Mouse (Mus musculus): ENCODE measurements around the gene Dpf1. TPM values are rescaled to one million over a fixed set of nuclear protein-coding genes. Genes with fewer than 3 reads are reported as not detected.

The Dpf1 gene
- polyA plus RNA-seq, 1 experiment from 2014 or later = 0.72 TPM

- Histone ChIP-seq H3K4me1 (replicated peaks; ENCODE audit: insufficient read depth, low read length) (peaks cover 23% of the 10 kb centered on the region), H3K27ac (no peak overlapping the region), H3K4me2 (ENCODE audit: low read length) (peak overlapping the region; percentile 34; the same call in 1 of the 2 replicates), H3K9me3 (replicated peaks; ENCODE audit: low read length) (no peaks in the 10 kb centered on the region), H3K9ac (ENCODE audit: low read depth, low read length) (no peak overlapping the region), H3K36me3 (ENCODE audit: insufficient read depth, low read length) (0 out of 2 replicates have a peak, but pooled peaks cover 18% of the 10 kb centered on the region), H3K27me3 (ENCODE audit: insufficient read depth, low read length) (no peaks in the 10 kb centered on the region), H3K4me3 (replicated peaks; ENCODE audit: low read depth, low read length) (no peak overlapping the region)
- TF ChIP-seq CTCF (IDR thresholded peaks at IDR 0.05; ENCODE audit: low read depth) = peak; percentile 31; the same call in 1 of the 2 replicates
- WGBS = 18% methylated on average over 19 of the region's 19 CpGs
- ATAC-seq (replicated peaks; ENCODE audit: low FRiP score, low read depth) = no peak
- DNase-seq (ENCODE audit: low spot score) = no peak
These were observed 15.9 kb downstream of the Dpf1 start for GRCm38 (mm10) chr7:29319337-29320307.

GRCm38 (mm10) chr7:29327087-29327486, 23.3 kb downstream of the Dpf1 start:
- TF ChIP-seq CTCF (IDR thresholded peaks at IDR 0.05; ENCODE audit: low read depth) = no peak
- Histone ChIP-seq H3K9ac (ENCODE audit: low read depth, low read length) (no peak overlapping the region), H3K4me3 (replicated peaks; ENCODE audit: low read depth, low read length) (no peak overlapping the region), H3K4me2 (ENCODE audit: low read length) (no peak overlapping the region), H3K4me1 (replicated peaks; ENCODE audit: insufficient read depth, low read length) (no peaks in the 10 kb centered on the region), H3K36me3 (ENCODE audit: insufficient read depth, low read length) (peaks cover 41% of the 10 kb centered on the region; the same call in 1 of the 2 replicates), H3K9me3 (replicated peaks; ENCODE audit: low read length) (no peaks in the 10 kb centered on the region), H3K27me3 (ENCODE audit: insufficient read depth, low read length) (no peaks in the 10 kb centered on the region), H3K27ac (no peak overlapping the region)
- DNase-seq (ENCODE audit: low spot score) (no peak), ATAC-seq (replicated peaks; ENCODE audit: low FRiP score, low read depth) (no peak)
- WGBS = 32% methylated on average over 6 of the region's 6 CpGs

- no peak for DNase-seq (ENCODE audit: low spot score)
- 87% methylated on average over 16 of the region's 16 CpGs for WGBS
- Histone ChIP-seq H3K4me2 (ENCODE audit: low read length) (no peak overlapping the region), H3K9me3 (replicated peaks; ENCODE audit: low read length) (no peaks in the 10 kb centered on the region), H3K27me3 (ENCODE audit: insufficient read depth, low read length) (no peaks in the 10 kb centered on the region), H3K9ac (ENCODE audit: low read depth, low read length) (no peak overlapping the region), H3K4me3 (replicated peaks; ENCODE audit: low read depth, low read length) (no peak overlapping the region), H3K4me1 (replicated peaks; ENCODE audit: insufficient read depth, low read length) (no peaks in the 10 kb centered on the region), H3K27ac (no peak overlapping the region), H3K36me3 (ENCODE audit: insufficient read depth, low read length) (peaks cover 25% of the 10 kb centered on the region; the same call in 1 of the 2 replicates)
- ATAC-seq (replicated peaks; ENCODE audit: low FRiP score, low read depth) = no peak
- no peak for TF ChIP-seq CTCF (IDR thresholded peaks at IDR 0.05; ENCODE audit: low read depth)
These were observed 25.2 kb downstream of the Dpf1 start for GRCm38 (mm10) chr7:29328984-29329383.

DNA sequence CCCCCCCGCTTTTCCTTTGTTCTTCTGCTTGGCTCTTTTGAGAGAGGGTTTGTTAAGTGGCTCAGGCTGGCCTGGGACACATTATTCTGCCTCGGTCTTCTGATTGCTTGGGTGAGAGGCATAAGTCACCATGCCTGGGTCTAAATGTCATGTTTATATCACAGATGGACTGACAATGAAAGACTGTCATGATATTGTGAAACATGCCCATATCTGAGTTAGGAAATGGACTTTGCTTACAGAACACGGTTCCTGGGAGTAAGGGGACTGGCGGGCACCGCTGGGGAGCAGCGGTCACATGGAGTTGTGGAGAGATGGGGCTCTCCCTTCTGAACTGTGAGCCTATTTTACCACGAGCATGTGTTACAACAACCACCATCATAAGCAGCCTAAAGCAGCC, 30.4 kb downstream of the Dpf1 start:
- Histone ChIP-seq H3K4me2 (ENCODE audit: low read length) (no peak overlapping the region), H3K4me3 (replicated peaks; ENCODE audit: low read depth, low read length) (no peak overlapping the region), H3K9ac (ENCODE audit: low read depth, low read length) (no peak overlapping the region), H3K4me1 (replicated peaks; ENCODE audit: insufficient read depth, low read length) (no peaks in the 10 kb centered on the region; the same call in 1 of the 2 replicates), H3K36me3 (ENCODE audit: insufficient read depth, low read length) (peaks cover 21% of the 10 kb centered on the region; the same call in 1 of the 2 replicates), H3K9me3 (replicated peaks; ENCODE audit: low read length) (no peaks in the 10 kb centered on the region), H3K27ac (no peak overlapping the region), H3K27me3 (ENCODE audit: insufficient read depth, low read length) (no peaks in the 10 kb centered on the region)
- 74% methylated on average over 6 of the region's 7 CpGs for WGBS
- no peak for DNase-seq (ENCODE audit: low spot score)
- ATAC-seq (replicated peaks; ENCODE audit: low FRiP score, low read depth) = no peak
- no peak for TF ChIP-seq CTCF (IDR thresholded peaks at IDR 0.05; ENCODE audit: low read depth)

- Histone ChIP-seq H3K27me3 (ENCODE audit: insufficient read depth, low read length) (no peaks in the 10 kb centered on the region), H3K4me3 (replicated peaks; ENCODE audit: low read depth, low read length) (no peak overlapping the region), H3K4me1 (replicated peaks; ENCODE audit: insufficient read depth, low read length) (no peaks in the 10 kb centered on the region; the same call in 1 of the 2 replicates), H3K36me3 (ENCODE audit: insufficient read depth, low read length) (peaks cover 12% of the 10 kb centered on the region; the same call in 1 of the 2 replicates), H3K27ac (no peak overlapping the region), H3K4me2 (ENCODE audit: low read length) (no peak overlapping the region), H3K9ac (ENCODE audit: low read depth, low read length) (no peak overlapping the region), H3K9me3 (replicated peaks; ENCODE audit: low read length) (no peaks in the 10 kb centered on the region)
- no peak for ATAC-seq (replicated peaks; ENCODE audit: low FRiP score, low read depth)
- peak; percentile 31; the same call in 1 of the 2 replicates for TF ChIP-seq CTCF (IDR thresholded peaks at IDR 0.05; ENCODE audit: low read depth)
- DNase-seq (ENCODE audit: low spot score) = no peak
These were observed 31.5 kb downstream of the Dpf1 start for GRCm38 (mm10) chr7:29335276-29335675.

DNA sequence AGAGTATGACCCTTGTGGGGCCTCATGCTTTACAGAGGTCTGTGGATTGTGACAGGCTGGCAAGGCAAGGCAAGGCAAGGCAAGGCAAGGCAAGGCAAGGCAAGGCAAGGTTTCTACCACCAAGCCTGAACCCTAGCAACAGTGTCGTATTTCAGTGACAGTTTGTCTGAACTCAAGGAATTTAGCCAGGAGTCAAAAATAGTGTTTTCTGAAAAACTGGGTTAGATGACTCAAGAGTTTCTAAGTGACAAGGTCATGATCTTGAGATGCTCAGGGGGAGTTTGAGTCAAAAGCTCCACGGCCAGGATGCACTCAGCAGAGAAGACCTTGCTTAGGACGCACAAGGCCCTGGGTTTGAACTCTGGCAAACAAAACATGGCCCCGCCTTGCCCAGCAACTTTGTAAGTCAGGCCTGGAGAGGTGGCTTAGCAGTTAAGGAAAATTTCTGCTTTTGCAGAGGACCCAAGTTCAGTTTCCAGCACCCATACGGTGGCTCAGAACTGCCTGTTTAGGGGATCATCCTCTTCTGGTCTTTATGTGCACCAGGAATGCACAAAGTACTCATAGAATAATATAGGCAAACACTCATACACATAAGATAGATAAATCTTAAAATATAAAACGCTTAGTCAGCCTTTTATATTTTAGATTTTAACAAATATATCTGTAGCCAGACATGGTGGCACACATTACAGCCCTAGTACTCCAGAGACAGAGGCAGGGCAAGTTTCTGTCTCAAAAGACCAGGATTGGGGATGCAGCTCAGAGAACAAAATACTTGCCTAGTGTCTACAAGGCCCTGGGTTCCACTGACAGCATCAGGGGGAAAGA, 32.3 kb downstream of the Dpf1 start:
- no peak overlapping the region for H3K4me3 ChIP-seq (replicated peaks; ENCODE audit: low read depth, low read length)
- peaks cover 5% of the 10 kb centered on the region; the same call in 1 of the 2 replicates for H3K36me3 ChIP-seq (ENCODE audit: insufficient read depth, low read length)
- ATAC-seq (replicated peaks; ENCODE audit: low FRiP score, low read depth) = no peak
- H3K4me1 ChIP-seq (replicated peaks; ENCODE audit: insufficient read depth, low read length) = no peaks in the 10 kb centered on the region; the same call in 1 of the 2 replicates
- no peak for DNase-seq (ENCODE audit: low spot score)
- TF ChIP-seq CTCF (IDR thresholded peaks at IDR 0.05; ENCODE audit: low read depth) = no peak
- no peaks in the 10 kb centered on the region for H3K9me3 ChIP-seq (replicated peaks; ENCODE audit: low read length)
- no peak overlapping the region for H3K4me2 ChIP-seq (ENCODE audit: low read length)
- 84% methylated on average over 6 of the region's 6 CpGs for WGBS
- H3K27me3 ChIP-seq (ENCODE audit: insufficient read depth, low read length) = no peaks in the 10 kb centered on the region
- no peak overlapping the region for H3K9ac ChIP-seq (ENCODE audit: low read depth, low read length)
- no peak overlapping the region for H3K27ac ChIP-seq
